Mouse (Mus musculus) cortical plate, adult 2 months (tissue): Measurements from ENCODE around the gene Myadm. TPM values are rescaled to one million over a fixed set of nuclear protein-coding genes. Genes with fewer than 3 reads are reported as not detected.
A peak's percentile ranks its signal among the peaks of the same experiment; 100 is the strongest.
"Not testable (repeated sequence)": the region's sequence is repeated elsewhere in the genome, so short reads cannot be mapped to it uniquely, and the experiment has no call there.

Source experiments
- H3K27ac ChIP-seq: fragments of 200-500 bp; 2 replicates; pipeline ENCODE4 v1.5.1; 2012; ENCODE audit warnings: low read length, control low read depth, inconsistent platforms; ENCODE audit not compliant: insufficient read depth
- H3K4me1 ChIP-seq: fragments of 200-500 bp; 2 replicates; pipeline ENCODE4 v1.6.1; 2011; ENCODE audit warnings: low read length; ENCODE audit not compliant: control insufficient read depth, insufficient read depth
- H3K4me3 ChIP-seq: fragments of 200-500 bp; 2 replicates; pipeline ENCODE4 v1.5.1; 2011; ENCODE audit warnings: mild to moderate bottlenecking, low read length, control low read depth; ENCODE audit not compliant: insufficient read depth
- CTCF ChIP-seq: fragments of 200-500 bp; IDR thresholded peaks from 2 replicates; pipeline ENCODE4 v1.5.1; 2011; ENCODE audit warnings: mild to moderate bottlenecking, control low read depth, low read length; ENCODE audit not compliant: insufficient read depth; ENCODE audit errors: extremely low read depth
- POLR2A ChIP-seq: fragments of 200-500 bp; IDR thresholded peaks from 2 replicates; pipeline ENCODE4 v1.6.1; 2011; ENCODE audit warnings: mild to moderate bottlenecking, low read length, control low read depth; ENCODE audit not compliant: insufficient read depth; ENCODE audit errors: extremely low read depth
- polyA plus RNA-seq: library from polyadenylated mRNA; depleted of rRNA; stranded (reverse); fragments of >200 nt; gene quantifications from 2 replicates; pipeline ENCODE4 v1.2.3, GENCODE M21; 2012

The Myadm gene
- polyA plus RNA-seq, 1 experiment: 76.1 TPM

GRCm38 (mm10) chr7:3287186-3287585 lies 1.7 kb upstream of the Myadm start:
- TF ChIP-seq POLR2A: no peak
- TF ChIP-seq CTCF: no peak
- Histone ChIP-seq H3K4me3 (no peak overlapping the region), H3K4me1 (peaks cover 3% of the 10 kb centered on the region; the same call in 1 of the 2 replicates), H3K27ac (no peak overlapping the region)

DNA sequence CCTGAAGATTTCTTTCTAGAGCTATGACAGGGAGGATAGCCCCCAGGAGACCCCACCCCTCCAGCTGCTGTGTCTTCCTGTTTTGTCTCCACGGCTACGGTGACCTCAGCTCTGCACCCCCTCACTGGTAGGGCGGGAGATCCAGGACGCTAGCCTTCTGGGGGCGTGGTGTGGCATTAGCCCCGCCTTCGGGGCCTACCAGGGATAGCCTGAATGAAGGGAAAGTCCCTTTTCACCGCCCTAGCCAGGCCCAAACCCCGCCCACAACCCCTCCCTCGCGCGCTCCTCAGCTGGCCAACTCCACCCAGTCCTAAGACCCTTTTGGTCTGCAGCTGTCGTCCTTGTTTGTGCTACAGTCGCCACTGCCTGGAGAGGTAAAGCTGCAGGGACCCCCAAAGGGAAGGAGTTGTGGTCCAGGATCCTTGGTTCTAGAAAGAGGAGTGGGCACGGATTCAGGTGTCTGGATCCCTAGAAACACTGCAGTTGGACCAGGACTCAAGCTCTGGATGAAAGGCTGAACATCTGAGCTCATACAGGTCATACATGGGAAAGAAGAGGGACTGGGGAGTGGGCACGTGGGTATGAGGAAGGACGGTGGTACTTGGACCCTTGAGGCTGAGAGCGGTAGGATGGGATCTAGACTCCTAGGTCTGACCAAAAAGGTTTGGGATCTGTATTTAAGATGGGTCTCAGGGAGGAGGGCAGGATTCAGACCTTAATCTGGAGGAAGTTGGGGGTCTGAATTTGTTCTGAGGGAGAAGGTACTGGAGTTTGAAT lies 1.6 kb downstream of the Myadm start:
- TF ChIP-seq POLR2A: peak; percentile 33; the same call in 1 of the 2 replicates
- TF ChIP-seq CTCF: no peak
- H3K4me3 ChIP-seq: peak overlapping the region; percentile 74
- H3K27ac ChIP-seq: peak overlapping the region; percentile 86
- peaks cover 3% of the 10 kb centered on the region; the same call in 1 of the 2 replicates for H3K4me1 ChIP-seq

GRCm38 (mm10) chr7:3291197-3291596 lies 2.3 kb downstream of the Myadm start:
- peaks cover 3% of the 10 kb centered on the region; the same call in 1 of the 2 replicates for H3K4me1 ChIP-seq
- H3K27ac ChIP-seq: no peak overlapping the region
- peak overlapping the region; percentile 5 for H3K4me3 ChIP-seq
- no peak for TF ChIP-seq POLR2A
- TF ChIP-seq CTCF: no peak

DNA sequence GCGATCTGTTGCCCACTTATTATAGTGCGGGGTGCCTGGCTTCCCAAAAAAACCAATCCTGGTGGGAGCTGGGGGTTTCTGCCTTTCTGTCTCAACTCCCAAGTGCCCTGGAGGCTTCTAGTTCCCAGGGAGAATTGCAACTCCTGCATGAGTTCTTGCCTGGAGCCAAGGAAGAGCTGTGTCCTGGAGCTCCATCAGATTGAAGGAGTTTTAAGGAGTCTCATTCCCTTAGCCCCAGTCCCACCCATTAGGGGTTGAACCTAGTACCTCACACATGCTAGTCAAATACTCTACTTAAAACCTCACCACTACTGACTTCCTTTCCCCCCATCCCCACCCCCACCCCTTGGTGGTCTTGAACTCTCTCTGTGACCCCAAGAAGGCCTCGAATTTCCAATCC lies 2.9 kb downstream of the Myadm start:
- H3K27ac ChIP-seq: no peak overlapping the region
- H3K4me3 ChIP-seq: no peak overlapping the region
- no peak for TF ChIP-seq POLR2A
- TF ChIP-seq CTCF: no peak
- H3K4me1 ChIP-seq: peaks cover 3% of the 10 kb centered on the region; the same call in 1 of the 2 replicates

- not testable (repeated sequence) for H3K4me3 ChIP-seq, H3K27ac ChIP-seq, H3K4me1 ChIP-seq
These were observed 3.4 kb downstream of the Myadm start for GRCm38 (mm10) chr7:3292271-3292670.

- Histone ChIP-seq H3K27ac (no peak overlapping the region), H3K4me1 (peaks cover 5% of the 10 kb centered on the region; the same call in 1 of the 2 replicates), H3K4me3 (0 out of 2 replicates have a peak overlapping the region, but pooled peaks have one; percentile 4)
- TF ChIP-seq CTCF: no peak
- TF ChIP-seq POLR2A: no peak
These were observed 3.9 kb downstream of the Myadm start for GRCm38 (mm10) chr7:3292791-3293190.

GRCm38 (mm10) chr7:3294794-3295193 lies 5.9 kb downstream of the Myadm start:
- Histone ChIP-seq H3K4me1 (peaks cover 5% of the 10 kb centered on the region), H3K27ac (no peak overlapping the region), H3K4me3 (no peak overlapping the region)
- TF ChIP-seq CTCF (no peak), POLR2A (no peak)

DNA sequence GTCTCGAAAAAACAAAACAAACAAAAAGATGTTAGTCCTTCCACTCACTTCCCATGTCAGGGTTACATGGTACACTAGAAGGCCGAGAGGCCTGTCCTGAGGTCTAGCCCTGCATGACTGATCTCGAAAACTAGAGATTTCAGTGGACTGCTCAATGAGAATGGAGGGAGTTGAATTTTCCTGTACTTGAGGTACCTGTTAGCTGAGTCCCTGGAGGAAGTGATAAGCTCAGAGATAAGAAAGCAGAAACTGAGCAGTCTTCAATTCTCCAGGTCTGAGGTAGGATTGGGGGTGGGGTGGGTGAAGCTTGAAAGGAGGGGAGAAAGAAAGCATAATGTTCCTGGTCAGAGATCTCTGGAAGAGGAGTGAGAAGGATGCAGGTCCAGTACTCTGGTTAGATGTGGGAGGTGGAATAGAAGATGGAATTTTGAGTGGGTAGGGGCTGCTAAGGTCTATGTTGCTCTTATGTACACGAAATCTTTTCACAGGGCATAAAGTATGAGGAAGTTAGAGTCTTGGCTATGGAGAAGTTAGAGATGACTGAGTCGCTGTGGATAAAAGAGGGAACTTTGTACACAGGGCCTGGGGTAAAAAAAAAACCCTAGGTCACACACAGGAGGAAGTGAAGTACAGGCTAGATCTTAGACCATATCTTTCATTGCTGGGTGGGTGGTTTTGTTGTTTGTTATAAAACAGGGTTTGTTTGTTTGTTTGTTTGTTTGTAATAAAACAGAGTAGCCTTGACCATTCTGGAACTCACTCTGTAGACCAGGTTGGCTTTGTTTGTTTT lies 6.6 kb downstream of the Myadm start:
- no peak for TF ChIP-seq CTCF
- TF ChIP-seq POLR2A: no peak
- H3K4me1 ChIP-seq: peaks cover 3% of the 10 kb centered on the region
- no peak overlapping the region for H3K4me3 ChIP-seq
- H3K27ac ChIP-seq: 0 out of 2 replicates have a peak overlapping the region, but pooled peaks have one; percentile 24

- no peak for TF ChIP-seq POLR2A
These were observed 7.8 kb downstream of the Myadm start for GRCm38 (mm10) chr7:3296711-3297110.

GRCm38 (mm10) chr7:3299941-3300617 lies 11.2 kb downstream of the Myadm start:
- peaks cover 2% of the 10 kb centered on the region for H3K4me1 ChIP-seq
- no peak overlapping the region for H3K4me3 ChIP-seq
- no peak overlapping the region for H3K27ac ChIP-seq
- TF ChIP-seq POLR2A: no peak
- peak; percentile 16; the same call in 1 of the 2 replicates for TF ChIP-seq CTCF

More at GRCm38 (mm10) chr7:3296711-3297110, 7.8 kb downstream of the Myadm start:
- Histone ChIP-seq H3K4me3 (no peak overlapping the region), H3K27ac (no peak overlapping the region), H3K4me1 (peaks cover 2% of the 10 kb centered on the region)
